Mouse (Mus musculus) cerebellum, adult 9-10 months (tissue): ENCODE measurements around the gene Apex1.
"Not testable (repeated sequence)": the region's sequence is repeated elsewhere in the genome, so short reads cannot be mapped to it uniquely, and the experiment has no call there.

Experiments
- DNase-seq: peaks from one replicate; pipeline ENCODE4 v3.0.0; 2022

Gene Apex1

DNA sequence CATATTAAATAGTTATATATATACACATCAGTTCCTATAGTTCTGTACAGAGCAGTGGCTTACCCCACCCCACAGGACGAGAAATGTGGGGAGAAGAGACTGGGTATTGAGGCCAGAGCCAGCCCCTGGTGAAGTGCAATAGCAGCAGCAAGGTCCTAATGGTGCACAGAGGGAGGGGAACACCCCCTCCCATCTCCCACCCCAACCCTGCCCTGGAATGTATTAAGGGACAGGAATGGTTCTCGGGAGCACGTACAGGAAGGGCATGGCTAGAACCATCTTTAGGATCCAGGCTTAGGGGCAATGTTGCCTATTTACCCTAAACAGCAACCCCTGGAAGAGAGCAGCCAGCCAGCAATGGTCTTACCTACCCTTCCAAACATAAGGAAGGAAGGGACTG, 2.6 kb downstream of the Apex1 start:
- no peak for DNase-seq

DNA sequence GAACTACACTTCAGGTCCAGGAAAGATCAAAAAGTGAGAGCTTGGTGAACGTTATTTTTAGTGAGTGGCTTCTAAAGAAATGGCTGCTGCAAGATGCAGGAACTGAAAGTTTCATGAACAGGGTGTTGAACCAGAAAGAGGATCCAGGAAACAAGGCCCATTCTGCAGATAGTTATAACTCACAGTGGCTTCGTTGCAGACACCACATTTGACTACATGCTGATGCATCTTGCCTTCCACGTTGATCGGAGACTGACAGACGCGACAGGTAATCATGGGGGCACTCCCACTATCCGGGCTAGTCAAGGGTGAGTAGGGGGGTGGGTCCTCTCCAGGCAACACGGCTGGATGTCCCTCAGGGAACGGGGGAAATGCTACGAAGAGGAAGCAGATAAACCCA, 5.2 kb downstream of the Apex1 start:
- DNase-seq = no peak

DNA sequence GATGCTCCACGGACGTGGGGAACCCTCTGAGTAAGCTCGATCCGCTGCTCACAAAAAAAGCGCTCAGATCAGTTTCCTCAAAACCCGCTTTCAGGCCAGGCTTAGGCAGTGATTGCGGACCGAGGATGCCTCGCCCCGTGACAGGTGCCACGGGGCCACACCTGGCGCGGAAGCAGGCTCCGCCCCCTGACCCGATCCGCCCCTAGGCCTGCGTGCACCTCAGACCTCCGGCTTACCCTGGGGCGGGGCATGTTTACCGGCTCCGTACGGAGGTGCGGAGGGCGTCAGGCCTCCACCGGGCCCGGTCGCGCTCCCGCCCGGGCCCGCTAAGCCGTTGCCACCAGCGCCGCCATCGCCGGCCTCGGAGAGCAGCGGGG, 5.6 kb downstream of the Apex1 start:
- peak; percentile 86 for DNase-seq

DNA sequence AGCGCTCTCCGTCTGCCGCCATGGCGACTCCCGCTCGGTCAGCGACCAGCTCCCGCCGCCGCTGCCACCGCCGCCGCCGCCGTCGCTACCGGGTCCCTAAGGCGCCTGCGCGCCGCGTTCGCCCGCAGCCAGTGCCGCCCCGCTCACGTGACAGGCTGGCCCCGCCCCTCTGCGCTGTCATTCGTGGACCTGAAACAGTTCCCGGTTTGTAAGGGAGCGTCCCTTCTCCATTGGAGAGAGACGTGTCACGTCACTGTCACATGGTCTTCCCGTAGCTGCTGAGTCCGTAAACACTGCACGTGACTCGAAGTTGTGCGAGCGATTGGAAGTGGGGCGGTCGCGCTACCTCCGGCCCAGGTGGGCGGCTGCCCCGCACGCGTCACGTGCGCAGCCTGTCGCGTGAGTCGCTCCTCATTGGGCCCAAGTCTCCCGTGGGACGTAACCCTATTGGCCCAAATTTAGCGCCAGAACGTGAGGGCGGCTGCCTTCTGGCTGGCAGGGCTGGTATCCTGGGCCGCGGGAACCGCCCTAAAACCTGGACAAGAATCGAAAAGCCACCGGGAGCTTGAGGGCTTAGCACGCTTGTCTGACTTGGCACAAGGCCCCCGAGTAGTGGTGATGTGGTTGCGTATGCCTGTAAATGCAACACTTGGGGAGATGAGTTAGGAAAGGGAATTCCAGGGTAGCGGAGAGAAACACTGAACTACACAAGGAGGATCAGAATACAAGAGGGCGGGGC, 6.2 kb downstream of the Apex1 start, which contains the start of the genes Pip4p1 and Pnp:
Gene Pip4p1 (minus strand): TSS at position 103 of the 739 bp plus-strand sequence.
Gene Pnp (plus strand): TSS at position 329 of the 739 bp plus-strand sequence.
- peak; percentile 100 for DNase-seq

DNA sequence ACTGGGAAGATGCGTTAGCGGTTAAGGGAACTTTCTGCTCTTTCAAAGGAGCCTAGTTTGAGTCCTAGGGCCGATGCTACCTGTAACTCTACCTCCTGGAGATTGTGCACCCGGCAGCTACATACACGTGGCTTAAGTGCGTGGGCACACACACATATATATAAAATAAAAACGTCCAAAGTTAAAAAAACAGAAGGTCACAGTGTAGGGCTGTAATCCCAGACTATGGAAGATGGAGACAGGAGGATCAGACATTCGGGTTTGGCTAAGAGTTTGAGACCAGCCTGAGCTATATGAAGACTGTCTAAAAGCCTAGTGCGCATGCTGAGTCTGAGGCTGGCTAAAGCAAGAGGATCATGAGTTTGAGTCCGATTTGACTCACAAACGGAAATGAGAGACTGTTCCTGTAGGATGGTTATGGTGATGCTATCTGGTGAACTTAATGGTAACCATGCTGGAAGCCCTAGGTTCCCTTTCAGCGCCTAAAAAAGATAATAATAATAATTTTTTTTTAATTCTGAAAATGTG, 6.8 kb downstream of the Apex1 start:
- DNase-seq = no peak

DNA sequence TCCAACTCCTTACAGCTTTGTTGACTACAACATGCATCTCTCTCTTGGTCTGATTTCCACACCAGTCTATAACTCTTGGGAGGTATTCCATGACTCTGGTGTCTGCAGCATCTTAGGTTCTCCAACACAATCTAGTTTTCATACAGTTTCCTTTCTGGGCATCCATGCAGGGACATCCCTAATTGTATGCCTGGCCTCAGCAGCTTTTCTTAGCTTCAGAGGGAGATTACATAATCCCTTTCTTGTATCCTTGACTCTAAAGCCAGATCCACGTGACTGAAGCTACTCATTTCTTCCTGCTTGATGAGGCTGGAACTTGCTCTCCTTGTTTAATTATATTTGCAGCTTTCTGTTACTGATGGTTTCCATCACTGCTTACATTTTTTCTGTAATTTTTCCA, 11.9 kb downstream of the Apex1 start:
- no peak for DNase-seq

DNA sequence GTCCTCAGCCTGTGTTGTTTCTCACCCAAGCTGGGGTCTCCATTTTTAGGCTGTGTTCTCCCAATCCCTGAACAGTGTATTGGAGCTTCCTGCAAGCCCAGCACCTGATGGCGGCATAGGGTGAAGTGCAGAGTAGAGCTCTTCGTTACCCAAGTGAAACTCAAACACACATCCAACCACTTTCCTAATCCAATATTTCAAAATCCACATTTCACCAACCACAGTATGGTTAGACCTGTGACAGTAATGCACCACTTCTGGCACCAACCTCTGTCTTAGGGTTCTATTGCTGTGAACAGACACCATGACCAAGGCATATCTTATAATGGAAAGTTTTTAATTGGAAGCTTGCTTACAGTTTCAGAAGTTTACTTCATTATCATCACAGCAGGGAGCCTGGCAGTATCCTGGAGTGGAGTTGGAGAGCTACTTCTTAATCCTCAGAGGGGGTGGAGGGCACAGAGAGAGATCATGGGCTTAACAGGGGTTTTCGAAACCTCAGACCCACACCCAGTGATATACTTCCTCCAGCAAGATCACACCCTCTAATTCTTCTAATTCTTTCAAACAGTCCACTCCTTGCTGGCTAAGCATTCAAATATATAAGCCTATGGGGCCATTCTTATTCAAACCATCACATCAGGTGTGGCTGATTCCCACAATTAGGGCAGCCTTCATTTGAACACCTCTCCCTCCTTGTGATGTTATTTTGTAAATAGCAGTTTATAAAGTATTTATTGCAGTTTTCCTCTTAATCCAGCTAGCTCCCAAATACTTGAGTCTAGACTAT, 13.5 kb downstream of the Apex1 start:
- DNase-seq = no peak

DNA sequence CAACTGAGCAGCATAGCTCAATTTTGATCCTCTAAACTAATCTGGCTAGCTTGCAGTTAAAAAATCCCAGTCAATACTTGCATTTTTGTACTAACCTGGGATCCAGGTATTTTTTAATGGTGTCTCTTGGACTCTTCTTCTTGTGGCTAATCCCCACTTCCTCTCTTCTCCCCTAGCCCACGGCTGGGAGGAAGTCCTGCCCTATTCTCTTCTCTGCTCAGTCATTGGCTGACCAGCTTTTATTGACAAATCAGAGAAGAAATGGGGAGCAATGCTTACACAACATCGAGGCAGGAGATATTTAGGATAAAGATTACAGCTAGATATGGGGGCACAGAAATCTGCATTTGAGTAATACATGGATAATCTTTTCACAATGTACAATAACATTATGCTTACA, 14.2 kb downstream of the Apex1 start:
- no peak for DNase-seq

DNA sequence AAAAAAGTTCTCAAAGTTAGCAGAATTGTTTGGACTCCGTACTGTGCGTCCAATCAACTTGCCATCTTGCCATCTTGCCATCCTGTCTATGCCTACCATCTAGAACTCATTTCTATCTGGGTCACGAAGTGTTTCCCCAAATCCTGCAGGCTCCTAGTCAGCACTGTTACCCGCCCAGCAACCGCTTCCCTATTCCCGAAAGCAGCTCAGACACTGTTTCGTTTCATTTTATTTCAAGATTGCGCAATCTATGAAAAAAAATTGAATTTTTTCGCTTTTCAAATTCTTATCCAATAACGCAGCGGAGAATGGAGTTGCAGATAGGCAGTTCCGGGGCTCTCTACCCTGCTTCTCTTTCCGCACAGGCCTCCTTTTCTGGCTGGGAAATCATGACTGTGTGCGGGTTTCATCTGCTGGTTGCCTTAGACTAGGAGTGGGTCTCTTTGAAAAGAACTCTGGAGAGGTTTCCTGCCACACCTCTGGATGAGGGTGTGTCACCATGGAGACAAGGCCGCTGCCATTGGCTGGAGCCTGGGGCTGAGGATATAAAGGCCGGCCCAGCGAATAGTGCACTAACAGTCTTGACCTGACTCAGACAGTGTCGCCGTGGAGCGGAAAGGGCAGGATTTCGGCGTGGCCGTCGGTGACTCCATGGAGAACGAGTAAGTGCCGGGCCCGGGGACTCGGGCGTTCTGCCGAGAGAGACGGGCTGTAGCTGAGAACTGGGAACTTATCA, 19.3 kb downstream of the Apex1 start, which contains the start of gene Gm49342:
Gene Gm49342 (plus strand): TSS at position 586 of the 736 bp plus-strand sequence.
- peak; percentile 93 for DNase-seq

DNA sequence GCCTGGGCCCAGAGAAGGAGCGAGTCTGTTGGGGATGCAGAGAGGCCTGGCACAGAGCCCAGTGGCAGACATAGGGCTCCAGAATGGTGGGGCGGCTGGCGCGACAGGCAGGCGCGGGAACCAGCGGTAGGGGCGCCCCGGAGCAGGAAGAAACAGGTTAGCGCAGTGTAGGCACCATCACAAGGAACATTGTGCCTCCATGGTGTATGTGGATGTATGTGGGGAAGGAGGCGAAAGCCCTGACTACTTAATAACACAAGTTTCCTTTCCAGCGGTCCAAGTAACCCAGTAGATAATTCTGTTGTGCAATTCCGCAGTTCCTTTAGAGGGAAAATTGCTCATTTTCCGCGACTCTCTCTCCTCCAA, 19.9 kb downstream of the Apex1 start:
- DNase-seq = not testable (repeated sequence)

DNA sequence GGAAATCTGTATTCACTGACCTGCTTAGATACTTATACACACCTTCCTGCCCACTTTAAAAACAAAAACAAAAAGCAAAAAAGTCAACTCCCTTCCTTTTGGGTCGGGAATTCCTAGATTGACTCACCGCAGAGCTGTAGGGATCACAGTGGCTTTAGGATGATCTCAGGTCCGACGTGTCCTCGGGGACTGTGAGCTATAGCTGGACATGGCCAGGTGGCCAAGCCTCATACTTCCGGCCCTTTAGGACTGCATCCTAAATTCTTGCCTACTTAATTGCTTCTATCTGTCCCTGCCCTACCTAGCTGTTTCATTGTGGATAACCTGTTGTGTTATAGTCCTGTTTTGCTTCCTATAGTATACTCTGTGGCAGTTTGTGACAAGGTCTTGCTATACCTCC, 20.3 kb downstream of the Apex1 start:
- DNase-seq = not testable (repeated sequence)

DNA sequence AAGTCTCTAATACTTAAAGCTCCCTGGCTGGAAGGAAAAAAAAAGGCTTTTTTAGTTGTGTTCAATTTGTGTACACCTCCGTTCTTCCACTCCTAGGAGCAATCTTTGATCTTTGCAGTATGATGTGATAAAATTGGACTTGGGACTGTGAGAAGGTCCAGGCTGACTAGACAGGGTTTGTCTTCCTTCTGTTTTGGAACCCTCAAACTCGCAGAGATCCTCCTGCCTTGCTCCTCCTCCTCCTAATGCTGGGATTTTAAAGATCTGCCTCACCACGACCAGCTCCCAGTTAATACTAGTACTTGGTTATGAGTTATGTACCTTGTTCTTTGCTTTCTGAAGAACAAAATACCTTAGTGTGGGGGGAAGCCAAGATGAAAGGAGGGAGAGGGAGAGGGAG, 20.8 kb downstream of the Apex1 start:
- not testable (repeated sequence) for DNase-seq

DNA sequence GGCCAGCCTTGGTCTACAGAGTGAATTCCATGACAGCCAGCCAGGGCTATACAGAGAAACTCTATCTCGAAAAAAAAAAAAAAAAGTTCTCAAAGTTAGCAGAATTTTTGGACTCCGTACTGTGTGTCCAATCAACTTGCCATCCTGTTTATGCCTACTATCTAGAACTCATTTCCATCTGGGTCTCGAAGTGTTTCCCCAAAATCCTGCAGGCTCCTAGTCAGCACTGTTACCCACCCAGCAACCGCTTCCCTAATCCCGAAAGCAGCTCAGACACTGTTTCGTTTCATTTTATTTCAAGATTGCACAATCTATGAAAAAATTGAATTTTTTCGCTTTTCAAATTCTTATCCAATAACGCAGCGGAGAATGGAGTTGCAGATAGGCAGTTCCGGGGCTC, 30.7 kb downstream of the Apex1 start:
- no peak for DNase-seq

DNA sequence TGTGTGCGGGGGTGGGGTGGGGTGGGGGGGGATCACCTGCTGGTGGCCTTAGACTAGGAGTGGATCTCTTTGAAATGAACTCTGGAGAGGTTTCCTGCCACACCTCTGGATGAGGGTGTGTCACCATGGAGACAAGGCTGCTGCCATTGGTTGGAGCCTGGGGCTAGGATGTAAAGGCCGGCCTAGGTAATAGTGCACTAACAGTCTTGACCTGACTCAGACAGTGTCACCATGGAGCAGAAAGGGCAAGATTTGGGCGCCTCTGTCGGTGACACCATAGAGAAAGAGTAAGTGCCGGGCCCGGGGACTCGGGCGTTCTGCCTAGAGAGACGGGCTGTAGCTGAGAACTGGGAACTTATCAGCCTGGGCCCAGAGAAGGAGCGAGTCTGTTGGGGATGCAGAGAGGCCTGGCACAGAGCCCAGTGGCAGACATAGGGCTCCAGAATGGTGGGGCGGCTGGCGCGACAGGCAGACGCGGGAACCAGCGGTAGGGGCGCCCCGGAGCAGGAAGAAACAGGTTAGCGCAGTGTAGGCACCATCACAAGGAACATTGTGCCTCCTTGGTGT, 31.3 kb downstream of the Apex1 start, which contains the start of gene Pnp2:
Gene Pnp2 (plus strand): TSS at position 51 of the 567 bp plus-strand sequence.
- DNase-seq = peak; percentile 70

DNA sequence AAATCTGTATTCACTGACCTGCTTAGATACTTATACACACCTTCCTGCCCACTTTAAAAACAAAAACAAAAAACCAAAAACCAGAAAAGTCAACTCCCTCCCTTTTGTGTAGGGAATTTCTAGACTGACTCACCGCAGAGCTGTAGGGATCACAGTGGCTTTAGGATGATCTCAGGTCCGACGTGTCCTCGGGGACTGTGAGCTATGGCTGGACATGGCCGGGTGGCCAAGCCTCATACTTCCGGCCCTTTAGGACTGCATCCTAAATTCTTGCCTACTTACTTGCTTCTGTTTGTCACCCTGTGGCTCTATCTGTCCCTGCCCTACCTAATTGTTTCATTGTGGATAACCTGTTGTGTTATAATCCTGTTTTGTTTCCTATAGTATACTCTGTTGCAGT, 32.0 kb downstream of the Apex1 start:
- not testable (repeated sequence) for DNase-seq

DNA sequence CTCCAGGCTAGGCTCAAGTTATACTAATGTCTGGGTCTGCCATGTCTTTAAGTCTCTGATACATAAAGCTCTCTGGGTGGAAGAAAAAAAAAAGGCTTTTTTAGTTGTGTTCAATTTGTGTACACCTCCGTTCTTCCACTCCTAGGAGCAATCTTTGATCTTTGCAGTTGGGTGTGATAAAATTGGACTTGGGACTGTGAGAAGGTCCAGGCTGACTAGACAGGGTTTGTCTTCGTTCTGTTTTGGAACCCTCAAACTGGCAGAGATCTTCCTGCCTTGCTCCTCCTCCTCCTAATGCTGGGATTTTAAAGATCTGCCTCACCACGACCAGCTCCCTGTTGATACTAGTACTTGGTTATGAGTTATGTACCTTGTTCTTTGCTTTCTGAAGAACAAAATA, 32.4 kb downstream of the Apex1 start:
- not testable (repeated sequence) for DNase-seq

DNA sequence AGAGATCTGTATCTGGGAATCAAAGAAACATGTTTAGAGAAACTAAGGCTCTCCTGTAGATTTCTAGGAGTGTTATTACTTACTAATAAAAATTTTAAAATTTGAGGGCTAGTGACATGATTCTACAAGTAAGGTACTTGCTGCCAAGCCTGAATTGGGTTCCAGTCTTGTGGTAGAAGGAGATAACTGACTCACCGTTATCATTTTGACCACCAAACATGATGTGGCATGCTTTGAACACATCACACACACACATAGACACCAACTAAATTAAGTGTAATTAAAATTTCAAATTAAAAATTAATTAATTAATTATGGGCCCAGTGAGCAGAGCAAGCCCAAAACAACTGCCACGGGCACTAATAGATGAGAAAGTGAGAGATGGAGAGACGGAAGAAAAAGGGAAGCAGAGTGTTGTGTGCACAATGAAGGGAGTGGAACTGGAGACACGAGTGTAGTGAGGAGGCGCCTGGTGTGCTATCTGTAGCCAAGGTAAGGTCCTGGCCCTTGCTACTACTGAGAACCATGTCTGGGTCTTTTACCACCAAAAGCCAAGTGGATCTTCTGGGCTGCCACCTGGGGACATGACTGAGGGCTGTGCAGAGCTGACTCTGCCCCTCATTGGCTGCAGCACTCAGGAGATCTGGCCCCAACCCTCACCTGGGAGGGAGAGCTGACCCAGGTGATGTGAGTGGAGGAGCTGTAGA, 33.7 kb downstream of the Apex1 start:
- not testable (repeated sequence) for DNase-seq

DNA sequence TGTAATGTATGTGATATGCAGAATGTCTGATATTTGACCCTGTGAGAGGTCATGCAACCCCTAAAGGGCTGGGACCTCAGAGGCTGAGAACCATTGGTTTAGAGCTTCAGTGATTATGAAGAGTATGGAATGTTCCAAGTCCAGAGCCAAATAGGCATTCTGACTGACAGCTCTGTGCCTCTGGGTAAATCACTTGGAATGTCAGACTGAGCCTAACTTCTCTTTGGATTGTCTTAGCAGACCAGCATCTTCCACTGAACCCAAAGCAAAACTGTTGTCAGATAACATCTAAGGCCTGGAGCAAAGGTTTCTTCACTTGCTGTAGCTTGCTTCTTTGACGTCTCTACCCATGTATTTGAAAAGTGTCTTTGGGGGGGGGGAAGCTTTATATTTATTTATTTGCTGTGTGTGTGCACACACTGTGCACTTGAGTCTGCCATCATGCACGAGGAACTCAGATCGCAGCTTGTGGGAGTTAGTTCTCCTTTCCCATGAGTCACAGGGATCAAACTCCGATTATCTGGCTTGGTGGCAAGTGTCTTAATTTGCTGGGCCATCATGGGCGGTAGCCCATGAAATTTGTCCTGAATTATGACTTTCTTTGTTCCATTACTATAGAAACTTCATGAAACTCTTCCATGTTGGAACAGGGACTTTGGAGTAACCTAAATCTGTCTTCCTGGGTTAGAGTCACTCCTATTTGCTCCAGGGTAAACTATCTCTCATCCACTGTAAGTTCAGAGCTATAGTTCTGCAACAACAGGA, 43.6 kb downstream of the Apex1 start:
- DNase-seq = no peak

DNA sequence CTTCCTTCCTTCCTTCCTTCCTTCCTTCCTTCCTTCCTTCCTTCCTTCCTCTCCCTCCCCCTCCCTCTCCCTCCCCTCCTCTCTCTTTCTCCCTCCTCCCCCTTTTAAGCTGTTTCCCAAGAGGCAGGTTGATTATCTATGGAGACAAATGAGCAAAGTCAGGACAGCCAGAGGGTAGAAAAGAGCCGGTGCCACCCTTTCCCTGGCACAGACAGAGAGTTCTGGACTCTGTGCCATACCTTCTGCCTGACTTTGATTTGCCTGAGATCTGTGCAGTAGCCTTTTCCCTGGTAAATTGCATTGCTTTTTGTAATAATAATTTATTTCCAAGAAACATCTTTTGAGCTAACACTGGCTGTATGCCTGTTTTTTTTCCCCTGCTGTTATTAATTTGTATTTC, 44.3 kb downstream of the Apex1 start:
- DNase-seq = no peak

DNA sequence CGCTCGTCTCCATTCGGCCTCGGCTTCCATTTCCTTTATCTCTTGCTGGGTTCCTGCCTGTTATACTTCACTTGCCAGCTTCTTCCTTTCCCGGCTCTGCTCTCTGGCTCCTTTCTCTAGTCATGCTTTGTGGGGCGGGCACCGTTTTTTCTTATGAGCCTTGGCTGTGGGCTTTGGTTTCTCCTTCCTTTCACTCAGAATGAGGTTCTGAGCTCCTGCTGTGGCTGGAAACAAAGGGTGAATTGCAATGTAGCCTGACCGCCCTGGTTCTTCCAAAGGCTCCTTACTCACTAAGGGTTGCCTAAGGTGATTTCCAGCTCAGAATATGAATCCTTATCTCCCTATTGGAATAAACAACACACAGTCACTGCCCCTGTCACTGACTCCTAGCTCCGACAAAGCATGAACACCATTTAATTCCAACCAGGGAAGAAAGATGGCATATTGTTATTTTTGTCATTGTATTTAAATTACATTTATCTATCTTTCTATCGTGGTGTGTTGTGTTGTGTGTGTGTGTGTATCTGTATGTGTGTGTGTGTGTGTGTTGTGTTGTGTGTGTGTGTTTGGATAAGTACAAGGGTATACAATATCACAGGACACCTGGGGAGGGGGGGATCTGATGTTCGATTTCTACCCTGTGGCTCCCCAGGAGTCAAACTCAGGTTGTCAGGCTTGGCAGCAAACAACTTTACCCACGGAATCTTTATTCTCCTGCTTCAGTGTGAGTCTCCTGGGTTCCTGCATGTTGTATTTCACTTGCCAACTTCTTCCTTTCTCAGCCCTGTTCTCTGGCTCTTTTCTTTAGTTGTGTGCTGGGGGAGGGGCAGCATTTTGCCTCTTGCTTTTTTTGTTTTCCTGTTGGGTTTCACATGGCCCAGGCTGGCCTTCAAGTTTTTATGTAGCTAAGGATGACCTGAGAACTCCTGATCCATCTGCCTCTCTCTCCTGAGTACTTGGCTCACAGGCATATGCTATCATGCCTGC, 45.1 kb downstream of the Apex1 start:
- peak; percentile 52 for DNase-seq
